Mouse (Mus musculus) monocyte, adult 2 months (primary cell): Measurements from ENCODE around the gene Ncs1.

Experiments
- DNase-seq, 2 experiments: peaks; one replicate each; pipeline ENCODE4 v3.0.0; 2022; ENCODE audit warnings: low spot score in 2 of 2, low read depth in 1 of 2

Gene Ncs1

GRCm38 (mm10) chr2:31244216-31244615 is 1.4 kb upstream of the Ncs1 start:
- DNase-seq, result no peak

- DNase-seq, result no peak
These were observed 572 bp upstream of the Ncs1 start for GRCm38 (mm10) chr2:31245051-31245450.

GRCm38 (mm10) chr2:31246251-31246971 is 788 bp downstream of the Ncs1 start:
- DNase-seq, result no peak

GRCm38 (mm10) chr2:31248856-31249255 is 3.2 kb downstream of the Ncs1 start:
- no peak for DNase-seq

- DNase-seq, result no peak
These were observed 6.5 kb downstream of the Ncs1 start for GRCm38 (mm10) chr2:31252167-31252566.

- DNase-seq, result no peak
These were observed 7.8 kb downstream of the Ncs1 start for GRCm38 (mm10) chr2:31253463-31253862.

GRCm38 (mm10) chr2:31254806-31255205 is 9.2 kb downstream of the Ncs1 start:
- no peak for DNase-seq

- DNase-seq, result peak in 1 of 2 experiments; percentile 43
These were observed 10.6 kb downstream of the Ncs1 start for GRCm38 (mm10) chr2:31255952-31256938.

- DNase-seq, result no peak
These were observed 11.5 kb downstream of the Ncs1 start for GRCm38 (mm10) chr2:31257096-31257495.

GRCm38 (mm10) chr2:31258609-31259366 is 13.2 kb downstream of the Ncs1 start:
- DNase-seq, result no peak

GRCm38 (mm10) chr2:31259367-31259920 is 13.8 kb downstream of the Ncs1 start:
- no peak for DNase-seq

GRCm38 (mm10) chr2:31260549-31260948 is 14.9 kb downstream of the Ncs1 start:
- DNase-seq, result no peak

GRCm38 (mm10) chr2:31263039-31263461 is 17.4 kb downstream of the Ncs1 start:
- no peak for DNase-seq

GRCm38 (mm10) chr2:31263746-31264378 is 18.2 kb downstream of the Ncs1 start:
- DNase-seq, result no peak

GRCm38 (mm10) chr2:31267447-31267846 is 21.8 kb downstream of the Ncs1 start:
- DNase-seq, result no peak

- DNase-seq, result no peak
These were observed 23.0 kb downstream of the Ncs1 start for GRCm38 (mm10) chr2:31268631-31269030.

- DNase-seq, result no peak
These were observed 23.6 kb downstream of the Ncs1 start for GRCm38 (mm10) chr2:31269188-31269587.

- no peak for DNase-seq
These were observed 24.2 kb downstream of the Ncs1 start for GRCm38 (mm10) chr2:31269847-31270246.

- DNase-seq, result no peak
These were observed 24.8 kb downstream of the Ncs1 start for GRCm38 (mm10) chr2:31270470-31270869.

- DNase-seq, result no peak
These were observed 25.4 kb downstream of the Ncs1 start for GRCm38 (mm10) chr2:31271071-31271470.
